Mouse (Mus musculus): ENCODE measurements around the gene Jak1. TPM values are rescaled to one million over a fixed set of nuclear protein-coding genes. Genes with fewer than 3 reads are reported as not detected.

The Jak1 gene
- polyA plus RNA-seq, 1 experiment from 2014 or later: 61.3 TPM

- Histone ChIP-seq H3K4me2 (ENCODE audit: low read depth) (peak overlapping the region; percentile 67), H3K4me3 (ENCODE audit: low read depth, low read length) (peak overlapping the region; percentile 94), H3K9ac (ENCODE audit: low read length) (peak overlapping the region; percentile 86), H3K4me1 (ENCODE audit: control insufficient read depth, insufficient read depth, low read length) (0 out of 2 replicates have a peak, but pooled peaks cover 3% of the 10 kb centered on the region), H3K9me3 (ENCODE audit: control insufficient read depth, low read length) (no peaks in the 10 kb centered on the region), H3K27me3 (ENCODE audit: control insufficient read depth, insufficient read depth, low read length) (no peaks in the 10 kb centered on the region), H3K27ac (ENCODE audit: low read depth, low read length) (peak overlapping the region; percentile 81; the same call in 1 of the 2 replicates), H3K36me3 (ENCODE audit: control insufficient read depth, insufficient read depth, low read length) (no peaks in the 10 kb centered on the region)
- 6% methylated on average over 26 of the region's 26 CpGs for whole genome bisulfite sequencing
- ATAC-seq (ENCODE audit: insufficient read depth, low FRiP score, low TSS enrichment) (peak; percentile 39; the same call in 1 of the 2 replicates), DNase-seq (ENCODE audit: low spot score) (no peak)
These were observed 928 bp downstream of the Jak1 start for GRCm38 (mm10) chr4:101263968-101264740.

- Histone ChIP-seq H3K27ac (ENCODE audit: low read depth, low read length) (no peak overlapping the region), H3K9ac (ENCODE audit: low read length) (no peak overlapping the region; the same call in 1 of the 2 replicates), H3K36me3 (ENCODE audit: control insufficient read depth, insufficient read depth, low read length) (no peaks in the 10 kb centered on the region), H3K4me2 (ENCODE audit: low read depth) (no peak overlapping the region), H3K4me3 (ENCODE audit: low read depth, low read length) (no peak overlapping the region), H3K4me1 (ENCODE audit: control insufficient read depth, insufficient read depth, low read length) (0 out of 2 replicates have a peak, but pooled peaks cover 3% of the 10 kb centered on the region), H3K9me3 (ENCODE audit: control insufficient read depth, low read length) (no peaks in the 10 kb centered on the region), H3K27me3 (ENCODE audit: control insufficient read depth, insufficient read depth, low read length) (no peaks in the 10 kb centered on the region)
- ATAC-seq (ENCODE audit: insufficient read depth, low FRiP score, low TSS enrichment) (no peak), DNase-seq (ENCODE audit: low spot score) (no peak)
- WGBS: 88% methylated on average over 5 of the region's 5 CpGs
These were observed 3.5 kb downstream of the Jak1 start for GRCm38 (mm10) chr4:101261596-101261995.

GRCm38 (mm10) chr4:101260744-101261291 is 4.3 kb downstream of the Jak1 start:
- no peaks in the 10 kb centered on the region for H3K27me3 ChIP-seq (ENCODE audit: control insufficient read depth, insufficient read depth, low read length)
- no peaks in the 10 kb centered on the region for H3K36me3 ChIP-seq (ENCODE audit: control insufficient read depth, insufficient read depth, low read length)
- no peak overlapping the region for H3K9ac ChIP-seq (ENCODE audit: low read length)
- H3K4me2 ChIP-seq (ENCODE audit: low read depth): no peak overlapping the region
- H3K27ac ChIP-seq (ENCODE audit: low read depth, low read length): no peak overlapping the region
- 91% methylated on average over 8 of the region's 8 CpGs for WGBS
- H3K4me3 ChIP-seq (ENCODE audit: low read depth, low read length): no peak overlapping the region
- H3K9me3 ChIP-seq (ENCODE audit: control insufficient read depth, low read length): no peaks in the 10 kb centered on the region
- ATAC-seq (ENCODE audit: insufficient read depth, low FRiP score, low TSS enrichment) (no peak), DNase-seq (ENCODE audit: low spot score) (no peak)
- H3K4me1 ChIP-seq (ENCODE audit: control insufficient read depth, insufficient read depth, low read length): 0 out of 2 replicates have a peak, but pooled peaks cover 3% of the 10 kb centered on the region

DNA sequence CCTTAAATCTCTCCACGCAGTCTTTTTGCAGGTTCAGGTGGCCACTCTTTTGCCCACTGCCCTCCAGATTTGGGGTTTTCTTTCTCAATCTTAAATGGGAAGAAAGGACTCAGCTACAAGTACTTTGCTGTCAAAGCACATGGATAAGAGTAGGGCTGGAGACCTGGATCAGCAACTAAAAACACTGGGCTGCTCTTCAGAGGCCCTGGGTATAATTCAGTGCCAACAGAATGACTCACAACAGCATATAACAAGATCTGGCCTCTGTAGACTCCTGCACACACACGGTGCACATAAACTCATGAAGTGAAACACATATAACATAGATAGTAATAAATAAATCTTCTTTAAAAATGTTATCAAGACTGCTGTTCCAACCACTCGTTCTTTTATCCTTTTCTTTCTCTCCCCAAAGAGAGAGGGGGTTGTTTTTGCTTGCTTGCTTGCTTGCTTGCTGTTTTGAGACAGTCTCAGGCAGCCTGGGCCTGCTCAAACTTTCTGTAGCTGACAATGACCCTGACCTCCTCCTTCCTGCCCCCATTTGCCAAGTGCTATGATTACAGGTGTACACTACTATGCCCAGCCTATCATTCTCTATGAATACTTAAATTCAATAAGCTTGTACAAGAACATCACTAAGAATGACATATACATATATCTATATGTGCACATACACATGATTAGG is 8.4 kb downstream of the Jak1 start:
- 81% methylated on average over 3 of the region's 3 CpGs for WGBS
- no peaks in the 10 kb centered on the region for H3K36me3 ChIP-seq (ENCODE audit: control insufficient read depth, insufficient read depth, low read length)
- no peaks in the 10 kb centered on the region for H3K4me1 ChIP-seq (ENCODE audit: control insufficient read depth, insufficient read depth, low read length)
- H3K4me2 ChIP-seq (ENCODE audit: low read depth): no peak overlapping the region
- H3K27ac ChIP-seq (ENCODE audit: low read depth, low read length): no peak overlapping the region
- H3K4me3 ChIP-seq (ENCODE audit: low read depth, low read length): no peak overlapping the region
- no peaks in the 10 kb centered on the region for H3K9me3 ChIP-seq (ENCODE audit: control insufficient read depth, low read length)
- no peaks in the 10 kb centered on the region for H3K27me3 ChIP-seq (ENCODE audit: control insufficient read depth, insufficient read depth, low read length)
- no peak for DNase-seq (ENCODE audit: low spot score)
- H3K9ac ChIP-seq (ENCODE audit: low read length): no peak overlapping the region
- ATAC-seq (ENCODE audit: insufficient read depth, low FRiP score, low TSS enrichment): no peak

GRCm38 (mm10) chr4:101254606-101255349 is 10.3 kb downstream of the Jak1 start:
- Histone ChIP-seq H3K4me2 (ENCODE audit: low read depth) (no peak overlapping the region), H3K4me3 (ENCODE audit: low read depth, low read length) (no peak overlapping the region), H3K36me3 (ENCODE audit: control insufficient read depth, insufficient read depth, low read length) (no peaks in the 10 kb centered on the region), H3K27me3 (ENCODE audit: control insufficient read depth, insufficient read depth, low read length) (no peaks in the 10 kb centered on the region), H3K4me1 (ENCODE audit: control insufficient read depth, insufficient read depth, low read length) (no peaks in the 10 kb centered on the region), H3K27ac (ENCODE audit: low read depth, low read length) (no peak overlapping the region), H3K9me3 (ENCODE audit: control insufficient read depth, low read length) (no peaks in the 10 kb centered on the region), H3K9ac (ENCODE audit: low read length) (no peak overlapping the region)
- no peak for ATAC-seq (ENCODE audit: insufficient read depth, low FRiP score, low TSS enrichment)
- WGBS: 80% methylated on average over 8 of the region's 8 CpGs
- DNase-seq (ENCODE audit: low spot score): no peak

- H3K4me1 ChIP-seq (ENCODE audit: control insufficient read depth, insufficient read depth, low read length): no peaks in the 10 kb centered on the region
- WGBS: 84% methylated on average over 7 of the region's 7 CpGs
- no peak for DNase-seq (ENCODE audit: low spot score)
These were observed 11.1 kb downstream of the Jak1 start for GRCm38 (mm10) chr4:101254015-101254414.

DNA sequence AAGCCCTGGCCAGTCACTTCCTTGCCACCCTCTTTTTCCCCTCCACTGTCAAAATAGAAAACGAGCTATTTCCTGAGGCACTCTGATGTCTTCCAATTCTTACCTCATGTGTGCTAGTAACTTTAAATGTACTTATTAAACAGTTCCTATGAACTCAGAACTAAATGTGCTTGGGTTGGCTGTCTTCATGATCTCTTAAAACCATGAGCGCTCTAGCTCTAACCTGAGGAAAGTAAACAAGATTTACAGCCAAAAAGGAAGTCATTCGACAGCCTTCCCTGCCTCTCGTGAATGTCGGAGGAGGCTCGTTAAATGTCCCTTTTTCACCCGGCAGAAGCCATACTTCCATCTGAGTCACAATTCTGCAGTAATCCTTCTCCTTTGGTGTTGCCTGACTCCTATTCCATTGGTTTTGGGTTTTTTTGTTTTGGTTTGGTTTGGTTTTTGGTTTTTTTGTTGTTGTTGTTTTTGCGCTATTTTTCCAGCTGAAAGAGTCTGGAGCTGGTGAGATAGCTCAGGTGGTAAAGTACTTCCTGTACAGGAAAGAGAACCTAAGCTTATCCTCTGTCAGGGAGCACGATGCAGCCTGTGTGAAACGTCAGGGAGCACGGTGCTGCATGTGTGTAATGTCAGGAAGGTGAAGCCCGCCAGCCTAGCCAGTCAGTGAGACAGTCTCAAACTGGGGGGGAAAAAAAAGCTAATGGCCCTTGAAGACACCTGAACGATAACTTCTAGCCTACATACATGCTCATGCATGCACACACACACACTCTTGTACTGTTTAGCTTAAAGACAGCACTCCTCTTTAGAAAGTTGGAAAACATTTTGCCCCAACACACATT is 12.1 kb downstream of the Jak1 start:
- DNase-seq (ENCODE audit: low spot score): no peak
- Histone ChIP-seq H3K36me3 (ENCODE audit: control insufficient read depth, insufficient read depth, low read length) (no peaks in the 10 kb centered on the region), H3K4me1 (ENCODE audit: control insufficient read depth, insufficient read depth, low read length) (no peaks in the 10 kb centered on the region), H3K9ac (ENCODE audit: low read length) (no peak overlapping the region), H3K4me2 (ENCODE audit: low read depth) (no peak overlapping the region), H3K27me3 (ENCODE audit: control insufficient read depth, insufficient read depth, low read length) (no peaks in the 10 kb centered on the region), H3K27ac (ENCODE audit: low read depth, low read length) (no peak overlapping the region), H3K4me3 (ENCODE audit: low read depth, low read length) (no peak overlapping the region), H3K9me3 (ENCODE audit: control insufficient read depth, low read length) (no peaks in the 10 kb centered on the region)
- WGBS: 71% methylated on average over 13 of the region's 13 CpGs
- ATAC-seq (ENCODE audit: insufficient read depth, low FRiP score, low TSS enrichment): no peak

More at GRCm38 (mm10) chr4:101254015-101254414, 11.1 kb downstream of the Jak1 start:
- Histone ChIP-seq H3K4me3 (ENCODE audit: low read depth, low read length) (no peak overlapping the region), H3K36me3 (ENCODE audit: control insufficient read depth, insufficient read depth, low read length) (no peaks in the 10 kb centered on the region), H3K4me2 (ENCODE audit: low read depth) (no peak overlapping the region), H3K27ac (ENCODE audit: low read depth, low read length) (no peak overlapping the region), H3K9me3 (ENCODE audit: control insufficient read depth, low read length) (no peaks in the 10 kb centered on the region), H3K27me3 (ENCODE audit: control insufficient read depth, insufficient read depth, low read length) (no peaks in the 10 kb centered on the region), H3K9ac (ENCODE audit: low read length) (no peak overlapping the region)
- ATAC-seq (ENCODE audit: insufficient read depth, low FRiP score, low TSS enrichment): no peak

DNA sequence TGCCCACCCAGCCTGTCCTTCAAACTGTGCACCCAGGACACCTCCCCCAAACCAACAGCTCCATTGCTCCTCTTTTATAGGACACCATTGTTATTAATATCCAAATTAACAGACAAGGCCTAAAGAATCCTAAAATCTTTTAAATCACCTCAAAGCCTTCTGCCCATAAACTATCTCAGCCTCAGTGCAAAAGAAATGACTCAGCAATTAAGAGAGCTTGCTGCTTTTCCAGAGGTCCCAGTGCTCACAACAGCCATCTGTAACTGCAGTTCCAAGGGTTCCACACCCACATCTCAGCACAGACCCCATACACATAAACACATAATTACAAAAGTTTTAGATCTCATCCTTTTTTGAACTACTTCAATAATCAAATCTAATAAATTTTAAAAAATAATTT is 13.1 kb downstream of the Jak1 start:
- Histone ChIP-seq H3K27me3 (ENCODE audit: control insufficient read depth, insufficient read depth, low read length) (no peaks in the 10 kb centered on the region), H3K9ac (ENCODE audit: low read length) (no peak overlapping the region), H3K4me1 (ENCODE audit: control insufficient read depth, insufficient read depth, low read length) (no peaks in the 10 kb centered on the region), H3K9me3 (ENCODE audit: control insufficient read depth, low read length) (no peaks in the 10 kb centered on the region), H3K27ac (ENCODE audit: low read depth, low read length) (no peak overlapping the region), H3K4me2 (ENCODE audit: low read depth) (no peak overlapping the region), H3K36me3 (ENCODE audit: control insufficient read depth, insufficient read depth, low read length) (no peaks in the 10 kb centered on the region), H3K4me3 (ENCODE audit: low read depth, low read length) (no peak overlapping the region)
- no peak for DNase-seq (ENCODE audit: low spot score)
- no peak for ATAC-seq (ENCODE audit: insufficient read depth, low FRiP score, low TSS enrichment)
